Mouse (Mus musculus): ENCODE data around the gene Casq1. TPM values are rescaled to one million over a fixed set of nuclear protein-coding genes. Genes with fewer than 3 reads are reported as not detected.

Gene Casq1
- polyA plus RNA-seq, 1 experiment from 2014 or later = 225 TPM

DNA sequence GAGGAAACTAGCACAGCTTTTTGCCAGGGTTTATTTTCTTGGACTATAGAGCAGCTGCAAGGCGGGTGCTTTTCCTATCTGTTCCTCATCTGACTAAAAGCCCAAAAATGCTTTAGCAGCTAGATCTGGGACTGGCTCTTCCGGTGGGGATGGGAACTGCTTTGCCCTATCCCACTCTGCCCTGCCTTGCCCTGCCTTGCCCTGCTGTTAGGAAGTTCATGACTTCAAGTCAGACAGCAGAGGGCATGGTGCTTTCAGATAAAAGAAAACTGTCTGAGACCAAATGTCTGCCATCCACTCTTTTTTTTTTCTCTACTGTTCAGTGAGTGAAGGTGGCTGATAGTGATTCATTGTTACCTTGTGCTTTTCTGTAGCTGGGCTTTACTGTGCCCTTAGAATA is 28.1 kb downstream of the Casq1 start:
- H3K27ac ChIP-seq = no peak overlapping the region
- H3K4me3 ChIP-seq = no peak overlapping the region
- H3K27me3 ChIP-seq (ENCODE audit: insufficient read depth, poor library complexity, severe bottlenecking) = no peaks in the 10 kb centered on the region
- peaks cover 6% of the 10 kb centered on the region; the same call in 1 of the 2 replicates for H3K4me1 ChIP-seq
- no peak for DNase-seq (ENCODE audit: low spot score)
- no peaks in the 10 kb centered on the region for H3K9me3 ChIP-seq
- peaks cover 94% of the 10 kb centered on the region for H3K36me3 ChIP-seq
- 86% methylated on average over 2 of the region's 2 CpGs for WGBS

DNA sequence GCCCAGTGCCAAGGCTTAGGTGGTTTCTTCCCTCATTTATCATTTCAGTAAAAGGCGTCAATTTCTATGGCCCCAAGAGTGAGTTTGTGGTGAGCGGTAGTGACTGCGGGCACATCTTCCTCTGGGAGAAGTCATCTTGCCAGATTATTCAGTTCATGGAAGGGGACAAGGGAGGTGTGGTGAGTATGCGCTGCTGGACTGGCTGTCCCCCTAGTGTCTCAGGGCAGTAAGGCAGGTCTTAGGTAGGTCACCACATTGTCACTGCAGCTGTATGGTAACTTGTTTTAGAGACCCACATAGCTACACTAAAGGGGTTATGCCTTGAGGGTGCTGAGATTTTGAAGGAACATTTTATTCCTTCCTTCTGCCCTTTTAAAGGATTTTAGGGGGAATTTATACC is 30.8 kb downstream of the Casq1 start:
- no peak for DNase-seq (ENCODE audit: low spot score)
- peaks cover 84% of the 10 kb centered on the region for H3K36me3 ChIP-seq
- no peaks in the 10 kb centered on the region for H3K27me3 ChIP-seq (ENCODE audit: insufficient read depth, poor library complexity, severe bottlenecking)
- no peaks in the 10 kb centered on the region for H3K4me1 ChIP-seq
- H3K27ac ChIP-seq = no peak overlapping the region
- 70% methylated on average over 4 of the region's 4 CpGs for WGBS
- no peaks in the 10 kb centered on the region for H3K9me3 ChIP-seq
- H3K4me3 ChIP-seq = no peak overlapping the region

DNA sequence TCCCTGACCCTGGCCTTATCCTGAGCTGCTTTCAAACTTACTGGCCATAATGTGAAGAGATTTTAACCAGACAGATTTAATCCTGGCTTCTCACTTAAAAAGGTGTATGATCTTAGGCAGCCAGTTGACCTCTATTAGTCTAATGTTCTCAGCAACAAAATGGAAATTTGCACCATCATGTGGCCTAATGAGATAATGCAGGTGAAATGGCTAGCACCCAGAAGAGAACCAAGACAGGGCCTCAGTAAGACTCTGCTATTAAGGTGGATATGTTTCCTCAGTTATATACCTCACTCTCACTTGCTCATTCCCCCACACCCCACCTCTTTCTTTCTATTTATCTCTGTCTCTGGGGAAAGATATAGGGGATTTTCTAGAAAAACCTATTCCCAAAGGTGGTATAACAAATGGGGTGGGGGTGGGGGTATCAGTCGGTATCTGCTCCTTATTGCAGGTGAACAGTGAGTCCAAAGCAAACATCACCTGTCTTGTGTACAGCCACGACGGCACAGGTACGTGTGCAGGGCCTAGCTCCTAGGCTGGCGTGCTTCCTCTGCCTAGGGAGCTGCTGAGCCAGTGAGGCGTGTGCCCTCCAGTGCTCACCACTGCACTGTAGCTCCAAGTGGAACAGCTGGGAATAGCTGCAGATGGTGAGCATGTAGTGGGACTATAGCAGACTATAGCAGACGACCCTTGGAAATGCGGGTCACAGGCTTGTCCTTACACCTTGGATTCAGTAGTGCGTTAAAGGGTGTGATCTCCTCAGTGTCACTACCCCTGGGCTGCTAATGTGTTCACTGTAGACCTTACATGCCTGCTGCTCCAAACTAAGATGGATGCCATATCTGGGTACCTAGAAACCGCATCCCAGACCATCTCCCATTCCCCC is 33.0 kb downstream of the Casq1 start:
- Histone ChIP-seq H3K4me3 (no peak overlapping the region), H3K4me1 (no peaks in the 10 kb centered on the region), H3K9me3 (no peaks in the 10 kb centered on the region), H3K27ac (no peak overlapping the region), H3K36me3 (peaks cover 82% of the 10 kb centered on the region), H3K27me3 (ENCODE audit: insufficient read depth, poor library complexity, severe bottlenecking) (no peaks in the 10 kb centered on the region)
- no peak for DNase-seq (ENCODE audit: low spot score)
- 93% methylated on average over 10 of the region's 10 CpGs for WGBS

DNA sequence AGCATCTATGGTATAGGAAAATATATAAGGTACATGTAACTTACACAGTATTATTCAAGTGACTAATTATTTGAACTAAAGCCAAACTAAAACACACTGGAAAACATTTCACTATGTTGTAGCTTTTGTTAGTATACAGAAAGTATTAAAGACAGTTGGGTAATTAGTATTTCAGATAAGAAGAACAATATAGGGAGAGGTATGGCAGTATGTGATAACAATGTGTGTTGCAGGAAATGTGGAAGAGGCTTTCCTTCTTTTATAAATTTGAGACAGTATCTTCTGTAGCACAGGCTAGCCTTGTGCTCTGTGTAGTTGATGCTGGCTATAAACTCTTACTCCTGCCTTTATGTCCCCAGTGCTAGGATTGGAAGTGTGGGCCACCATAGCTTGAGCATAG is 35.8 kb downstream of the Casq1 start:
- Histone ChIP-seq H3K36me3 (peaks cover 79% of the 10 kb centered on the region), H3K27me3 (ENCODE audit: insufficient read depth, poor library complexity, severe bottlenecking) (no peaks in the 10 kb centered on the region), H3K4me3 (no peak overlapping the region), H3K9me3 (no peaks in the 10 kb centered on the region), H3K27ac (no peak overlapping the region), H3K4me1 (no peaks in the 10 kb centered on the region)
- DNase-seq (ENCODE audit: low spot score) = no peak

DNA sequence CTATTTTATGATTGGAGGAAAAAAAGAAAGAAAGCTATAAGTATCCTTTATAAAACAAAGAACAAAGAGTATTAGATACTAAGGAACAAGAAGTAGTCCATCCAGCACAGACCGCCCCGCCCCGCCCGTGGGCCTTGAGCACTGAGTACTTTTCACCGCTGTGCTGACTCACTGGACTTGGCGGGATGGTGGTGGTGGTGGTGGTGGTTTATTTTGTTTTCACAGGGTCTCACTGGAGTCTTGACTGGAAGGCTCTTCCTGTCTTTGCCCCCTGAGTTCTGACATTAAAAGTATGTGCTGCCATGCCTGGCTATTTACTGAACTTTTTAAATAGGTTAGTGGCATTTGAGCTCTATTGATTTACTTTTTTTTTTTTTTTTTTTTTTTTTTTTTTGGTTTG is 36.6 kb downstream of the Casq1 start:
- Histone ChIP-seq H3K4me3 (no peak overlapping the region), H3K27ac (no peak overlapping the region), H3K36me3 (peaks cover 79% of the 10 kb centered on the region), H3K4me1 (no peaks in the 10 kb centered on the region), H3K9me3 (no peaks in the 10 kb centered on the region), H3K27me3 (ENCODE audit: insufficient read depth, poor library complexity, severe bottlenecking) (no peaks in the 10 kb centered on the region)
- 90% methylated on average over 6 of the region's 6 CpGs for WGBS
- peak; percentile 62 for DNase-seq (ENCODE audit: low spot score)

DNA sequence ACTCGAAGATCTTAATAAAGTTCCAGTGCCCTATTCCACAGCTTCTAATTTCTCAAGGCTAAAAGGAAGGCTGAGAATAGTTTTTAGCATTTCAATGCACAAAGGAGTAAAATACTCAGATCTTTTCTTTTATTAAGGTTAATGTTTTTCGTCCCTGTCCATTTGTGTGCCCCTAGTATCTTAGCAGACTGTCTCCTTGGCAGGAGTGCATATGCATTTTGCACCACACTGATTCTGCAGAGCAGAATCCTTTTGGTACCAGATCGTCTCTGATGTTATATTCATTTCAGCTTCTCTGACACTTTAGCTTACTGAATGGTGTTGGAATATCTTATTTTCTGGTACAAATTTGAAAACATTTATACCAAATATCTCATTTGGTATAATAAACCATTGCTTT is 37.9 kb downstream of the Casq1 start:
- Histone ChIP-seq H3K9me3 (no peaks in the 10 kb centered on the region), H3K27me3 (ENCODE audit: insufficient read depth, poor library complexity, severe bottlenecking) (no peaks in the 10 kb centered on the region), H3K36me3 (peaks cover 76% of the 10 kb centered on the region), H3K4me3 (no peak overlapping the region), H3K4me1 (no peaks in the 10 kb centered on the region), H3K27ac (no peak overlapping the region)
- no peak for DNase-seq (ENCODE audit: low spot score)
- 96% methylated on average over 3 of the region's 3 CpGs for WGBS

DNA sequence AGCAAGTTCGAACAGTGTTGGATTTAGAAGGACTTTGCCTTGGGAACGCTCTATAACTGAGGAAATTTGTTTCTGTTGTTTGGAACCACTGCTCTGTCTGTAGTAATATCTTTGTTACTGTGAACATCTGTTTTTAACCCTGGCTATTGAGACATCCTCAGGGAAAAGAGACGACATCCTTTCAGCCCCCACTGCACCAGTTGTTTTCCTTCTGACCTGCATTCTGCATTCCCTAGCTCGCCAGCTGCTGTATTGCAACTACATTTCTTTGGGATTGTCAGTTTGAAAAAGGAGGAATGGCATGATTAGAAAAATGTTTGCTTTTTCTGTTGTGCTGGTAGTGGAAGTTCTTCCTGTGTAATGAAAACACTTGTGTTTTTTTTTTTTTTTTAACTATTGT is 38.8 kb downstream of the Casq1 start:
- DNase-seq (ENCODE audit: low spot score) = no peak

DNA sequence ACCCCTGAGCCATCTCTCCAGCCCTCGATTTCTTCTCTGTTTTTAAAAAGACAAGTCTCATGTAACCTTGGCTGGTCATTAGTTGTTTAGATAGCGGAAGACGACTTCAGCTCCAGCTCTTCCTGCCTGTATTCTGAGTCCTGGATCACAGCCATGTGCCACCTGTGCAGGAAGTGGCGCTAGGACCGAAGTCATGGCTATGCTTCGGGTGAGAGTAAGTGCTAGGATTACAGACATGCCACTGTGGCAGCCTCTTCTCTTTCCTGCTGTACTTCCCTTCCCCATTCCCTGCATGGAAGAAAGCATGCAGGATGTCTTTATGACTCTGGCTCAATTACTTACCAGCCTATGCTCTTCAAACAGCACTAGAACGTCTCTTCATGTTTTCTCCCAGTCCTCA is 40.6 kb downstream of the Casq1 start:
- 77% methylated on average over 7 of the region's 7 CpGs for WGBS
- DNase-seq (ENCODE audit: low spot score) = no peak
- no peaks in the 10 kb centered on the region for H3K9me3 ChIP-seq

More for the DNA sequence above, 38.8 kb downstream of the Casq1 start:
- Histone ChIP-seq H3K9me3 (no peaks in the 10 kb centered on the region), H3K4me1 (no peaks in the 10 kb centered on the region), H3K36me3 (peaks cover 75% of the 10 kb centered on the region), H3K27me3 (ENCODE audit: insufficient read depth, poor library complexity, severe bottlenecking) (no peaks in the 10 kb centered on the region), H3K27ac (no peak overlapping the region), H3K4me3 (no peak overlapping the region)
- WGBS = 80% methylated on average over 4 of the region's 4 CpGs

DNA sequence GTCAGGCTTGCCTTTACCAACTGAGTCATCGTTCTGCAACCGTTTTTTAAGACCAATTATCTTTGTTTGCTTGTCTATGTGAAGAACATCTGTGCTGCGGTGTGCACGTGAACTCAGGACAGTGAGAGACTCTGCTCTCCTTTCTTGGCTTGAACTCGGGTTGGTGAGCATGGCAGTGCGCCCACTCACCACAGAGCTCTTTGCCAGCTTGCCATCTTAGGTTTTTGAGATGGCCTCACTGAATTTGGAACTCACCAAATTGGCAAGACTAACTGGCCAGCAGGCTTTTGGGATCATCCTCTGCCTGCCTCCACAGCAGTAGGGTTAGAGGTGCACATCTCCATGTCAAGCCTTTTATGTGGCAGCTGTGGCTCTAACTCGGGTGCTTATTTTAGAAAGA is 41.9 kb downstream of the Casq1 start:
- peaks cover 6% of the 10 kb centered on the region for H3K4me1 ChIP-seq
- H3K4me3 ChIP-seq = no peak overlapping the region
- no peaks in the 10 kb centered on the region for H3K27me3 ChIP-seq (ENCODE audit: insufficient read depth, poor library complexity, severe bottlenecking)
- H3K9me3 ChIP-seq = no peaks in the 10 kb centered on the region
- no peak overlapping the region for H3K27ac ChIP-seq
- DNase-seq (ENCODE audit: low spot score) = no peak
- WGBS = 91% methylated on average over 7 of the region's 7 CpGs
- peaks cover 92% of the 10 kb centered on the region for H3K36me3 ChIP-seq

More for the DNA sequence above, 40.6 kb downstream of the Casq1 start:
- no peak overlapping the region for H3K4me3 ChIP-seq
- H3K36me3 ChIP-seq = peaks cover 82% of the 10 kb centered on the region
- peaks cover 2% of the 10 kb centered on the region for H3K4me1 ChIP-seq
- H3K27me3 ChIP-seq (ENCODE audit: insufficient read depth, poor library complexity, severe bottlenecking) = no peaks in the 10 kb centered on the region
- H3K27ac ChIP-seq = no peak overlapping the region

DNA sequence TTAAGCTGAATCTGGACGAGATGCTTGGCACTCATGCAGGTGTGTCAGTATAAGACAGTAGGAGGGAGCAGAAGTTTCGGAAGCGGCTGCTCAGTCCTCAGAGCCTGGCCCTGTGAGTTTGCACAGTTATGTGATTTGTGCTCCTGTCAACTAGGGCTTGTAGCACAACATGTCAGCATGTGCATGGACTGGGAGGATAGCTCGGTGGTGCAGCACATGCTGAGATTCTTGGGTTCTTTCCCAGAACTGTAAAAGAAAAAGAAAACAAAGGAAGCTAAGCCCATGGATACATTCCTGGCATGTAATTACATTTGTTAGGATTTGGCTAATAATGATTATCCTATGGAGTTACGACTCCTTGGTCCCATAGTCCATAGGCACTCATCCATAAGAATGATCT is 46.5 kb downstream of the Casq1 start:
- H3K36me3 ChIP-seq = peaks cover 94% of the 10 kb centered on the region
- H3K27ac ChIP-seq = no peak overlapping the region
- 88% methylated on average over 5 of the region's 5 CpGs for WGBS
- H3K4me1 ChIP-seq = peaks cover 6% of the 10 kb centered on the region
- no peaks in the 10 kb centered on the region for H3K9me3 ChIP-seq
- H3K4me3 ChIP-seq = no peak overlapping the region
- no peak for DNase-seq (ENCODE audit: low spot score)
- H3K27me3 ChIP-seq (ENCODE audit: insufficient read depth, poor library complexity, severe bottlenecking) = no peaks in the 10 kb centered on the region

DNA sequence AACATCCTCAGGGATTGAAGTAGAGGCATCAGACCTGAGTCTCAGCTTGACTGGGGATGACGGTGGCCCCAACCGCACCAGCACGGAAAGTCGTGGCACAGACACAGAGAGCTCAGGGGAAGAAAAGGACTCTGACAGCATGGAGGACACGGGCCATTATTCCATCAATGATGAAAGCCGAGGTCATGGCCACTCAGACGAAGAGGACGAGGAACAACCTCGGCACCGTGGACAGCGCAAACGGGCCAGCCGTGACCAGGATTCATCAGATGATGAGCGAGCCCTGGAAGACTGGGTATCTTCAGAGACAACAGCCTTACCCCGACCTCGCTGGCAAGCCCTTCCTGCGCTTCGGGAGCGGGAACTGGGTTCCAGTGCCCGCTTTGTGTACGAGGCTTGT is 47.3 kb downstream of the Casq1 start:
- peaks cover 94% of the 10 kb centered on the region for H3K36me3 ChIP-seq
- WGBS = 91% methylated on average over 21 of the region's 21 CpGs

DNA sequence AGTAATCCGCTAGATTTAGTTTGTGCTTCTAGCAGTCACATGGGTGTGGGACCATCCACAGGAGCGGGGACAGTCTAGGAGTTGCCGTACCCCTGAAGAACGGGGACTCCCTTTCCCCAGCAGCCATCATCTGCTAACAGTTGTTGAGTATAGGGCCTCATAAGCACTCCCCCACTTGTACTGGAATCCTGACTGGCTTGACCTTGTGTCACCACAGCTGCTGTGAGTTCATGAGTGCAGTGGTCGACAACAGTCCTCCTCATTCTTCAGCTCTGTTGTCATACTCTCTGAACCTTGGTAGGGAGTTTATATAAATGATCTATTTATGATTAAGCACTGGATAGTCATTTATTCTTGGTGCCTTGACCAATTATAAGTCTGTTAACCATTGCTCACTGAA is 49.9 kb downstream of the Casq1 start:
- H3K4me1 ChIP-seq = peaks cover 6% of the 10 kb centered on the region
- peaks cover 97% of the 10 kb centered on the region for H3K36me3 ChIP-seq
- H3K27ac ChIP-seq = no peak overlapping the region
- no peaks in the 10 kb centered on the region for H3K27me3 ChIP-seq (ENCODE audit: insufficient read depth, poor library complexity, severe bottlenecking)
- H3K4me3 ChIP-seq = no peak overlapping the region
- DNase-seq (ENCODE audit: low spot score) = no peak
- WGBS = 96% methylated on average over 5 of the region's 5 CpGs
- H3K9me3 ChIP-seq = no peaks in the 10 kb centered on the region

More for the DNA sequence above, 47.3 kb downstream of the Casq1 start:
- Histone ChIP-seq H3K27ac (no peak overlapping the region), H3K9me3 (no peaks in the 10 kb centered on the region), H3K27me3 (ENCODE audit: insufficient read depth, poor library complexity, severe bottlenecking) (no peaks in the 10 kb centered on the region), H3K4me3 (no peak overlapping the region), H3K4me1 (peaks cover 6% of the 10 kb centered on the region)
- DNase-seq (ENCODE audit: low spot score) = no peak

DNA sequence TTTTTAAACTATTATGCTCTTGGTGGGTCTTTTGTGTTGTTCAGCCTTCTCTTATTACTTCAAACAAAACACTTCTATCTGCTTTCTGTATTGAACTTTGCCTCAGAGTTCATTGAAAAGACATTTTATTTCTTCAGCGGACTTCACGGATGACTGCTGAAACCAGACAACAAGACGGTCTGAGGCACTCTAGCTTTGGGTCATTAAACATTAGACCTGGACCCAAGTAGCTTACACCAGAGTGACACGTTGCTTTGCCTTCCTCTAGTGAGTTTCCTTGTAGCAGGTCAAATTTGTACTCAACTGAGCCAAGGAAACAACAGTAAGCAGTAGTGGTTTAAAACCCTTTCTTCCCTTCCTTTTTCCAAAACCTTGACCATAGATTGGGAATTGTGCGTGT is 51.8 kb downstream of the Casq1 start:
- H3K36me3 ChIP-seq = peaks cover 79% of the 10 kb centered on the region
- H3K4me1 ChIP-seq = no peaks in the 10 kb centered on the region
- WGBS = 91% methylated on average over 5 of the region's 5 CpGs
- no peak overlapping the region for H3K4me3 ChIP-seq
- no peak overlapping the region for H3K27ac ChIP-seq
- H3K27me3 ChIP-seq (ENCODE audit: insufficient read depth, poor library complexity, severe bottlenecking) = no peaks in the 10 kb centered on the region
- no peak for DNase-seq (ENCODE audit: low spot score)
- no peaks in the 10 kb centered on the region for H3K9me3 ChIP-seq

DNA sequence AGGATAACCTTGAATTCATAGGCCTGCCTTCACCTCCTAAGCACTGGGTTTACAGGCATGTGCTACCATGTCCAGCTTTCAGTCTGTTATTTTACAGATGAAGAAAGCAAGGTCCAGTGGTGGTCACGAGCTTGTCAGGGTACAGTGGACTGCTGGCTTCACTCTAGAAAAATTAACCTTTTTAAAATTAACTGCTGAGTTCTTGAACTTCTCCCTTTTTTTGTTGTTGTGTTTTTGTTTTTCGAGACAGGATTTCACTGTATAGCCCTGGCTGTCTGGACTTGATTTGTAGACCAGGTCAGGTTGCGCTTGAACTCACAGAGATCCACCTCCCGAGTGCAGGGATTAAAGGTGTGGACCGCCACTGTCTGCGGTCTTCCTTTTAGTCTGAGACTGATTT is 56.7 kb downstream of the Casq1 start:
- 91% methylated on average over 6 of the region's 6 CpGs for WGBS
- H3K27ac ChIP-seq = no peak overlapping the region
- H3K27me3 ChIP-seq (ENCODE audit: insufficient read depth, poor library complexity, severe bottlenecking) = no peaks in the 10 kb centered on the region
- H3K4me1 ChIP-seq = peaks cover 18% of the 10 kb centered on the region
- H3K36me3 ChIP-seq = peaks cover 30% of the 10 kb centered on the region
- no peaks in the 10 kb centered on the region for H3K9me3 ChIP-seq
- no peak for DNase-seq (ENCODE audit: low spot score)
- no peak overlapping the region for H3K4me3 ChIP-seq
